Mouse (Mus musculus) lung, postnatal 0 days (tissue): ENCODE measurements around the gene Usp29.

ENCODE experiments used
- CTCF ChIP-seq: IDR thresholded peaks from 2 replicates; pipeline ENCODE4 v1.5.1; 2016; ENCODE audit warnings: antibody characterized with exemption, mild to moderate bottlenecking
- EP300 ChIP-seq: IDR thresholded peaks from 2 replicates; pipeline ENCODE4 v1.6.1; 2016; ENCODE audit warnings: antibody characterized with exemption, mild to moderate bottlenecking, control low read depth

DNA sequence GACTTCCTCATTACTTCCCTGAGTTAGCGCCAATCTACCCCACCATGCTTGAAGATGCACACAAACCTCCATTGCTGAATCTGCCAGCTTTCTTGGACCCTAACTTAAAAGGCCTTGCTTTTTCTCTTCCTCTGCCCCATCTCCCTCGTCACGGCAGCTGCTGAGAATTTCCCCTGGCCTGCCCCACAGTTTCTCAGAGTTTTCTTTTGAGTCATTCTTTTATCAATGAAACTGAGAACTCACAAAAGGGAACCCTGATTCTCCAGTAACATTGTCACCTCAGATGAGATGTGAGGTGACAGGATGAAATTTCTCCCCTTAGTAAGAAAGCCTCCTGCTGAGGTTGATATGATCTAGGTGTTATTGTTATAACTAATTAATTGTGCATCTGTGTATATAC is 138.5 kb downstream of the Usp29 start:
- TF ChIP-seq CTCF, result no peak
- TF ChIP-seq EP300, result no peak
